Mouse (Mus musculus): ENCODE measurements around the gene Dnaaf5. TPM values are rescaled to one million over a fixed set of nuclear protein-coding genes. Genes with fewer than 3 reads are reported as not detected.

Gene Dnaaf5
- total RNA-seq (2014; rRNA removed) = 12.8 and 16.3 TPM in 2 replicates
- 1.8 and 2.2 TPM in 2 replicates for polyA plus RNA-seq (2015; fragmentation: Nextera tagmentation; extraction: Ambion mirVana)

GRCm38 (mm10) chr5:139149681-139150602, at the start of gene Dnaaf5, which contains the start of gene Prkar1b:
Dnaaf5 (plus strand) TSS chr5:139150223.
Prkar1b (minus strand) TSS chr5:139150001.
- peaks cover 16% of the 10 kb centered on the region for H3K36me3 ChIP-seq (ENCODE audit: insufficient read depth, low read length)
- H3K9ac ChIP-seq (replicated peaks; ENCODE audit: low read length) = peak within 1 kb of the TSS; percentile 68
- peak within 1 kb of the TSS; percentile 74 for H3K27ac ChIP-seq
- WGBS = under 1% methylated on average over 81 of the region's 87 CpGs
- ATAC-seq (peak; percentile 98), DNase-seq (ENCODE audit: low spot score) (peak; percentile 99)
- no peaks in the 10 kb centered on the region for H3K27me3 ChIP-seq (ENCODE audit: insufficient read depth, low read length)
- TF ChIP-seq CTCF (IDR thresholded peaks at IDR 0.05; ENCODE audit: low read depth) = no peak; the same call in 1 of the 2 replicates
- H3K4me2 ChIP-seq (ENCODE audit: low read depth, low read length) = peak within 1 kb of the TSS; percentile 84
- peaks cover 20% of the 10 kb centered on the region for H3K4me1 ChIP-seq (ENCODE audit: insufficient read depth, low read length)
- peak within 1 kb of the TSS; percentile 74 for H3K4me3 ChIP-seq (ENCODE audit: low read length)
- no peaks in the 10 kb centered on the region for H3K9me3 ChIP-seq (ENCODE audit: low read length)

- H3K27ac ChIP-seq = no peak overlapping the region
- H3K27me3 ChIP-seq (ENCODE audit: insufficient read depth, low read length) = no peaks in the 10 kb centered on the region
- no peaks in the 10 kb centered on the region for H3K9me3 ChIP-seq (ENCODE audit: low read length)
- H3K9ac ChIP-seq (replicated peaks; ENCODE audit: low read length) = no peak overlapping the region
- ATAC-seq (no peak), DNase-seq (ENCODE audit: low spot score) (no peak)
- no peak overlapping the region for H3K4me2 ChIP-seq (ENCODE audit: low read depth, low read length)
- peaks cover 3% of the 10 kb centered on the region; the same call in 1 of the 2 replicates for H3K36me3 ChIP-seq (ENCODE audit: insufficient read depth, low read length)
- no peak for TF ChIP-seq CTCF (IDR thresholded peaks at IDR 0.05; ENCODE audit: low read depth)
- H3K4me1 ChIP-seq (ENCODE audit: insufficient read depth, low read length) = peaks cover 13% of the 10 kb centered on the region; the same call in 1 of the 2 replicates
- H3K4me3 ChIP-seq (ENCODE audit: low read length) = no peak overlapping the region
- WGBS = 63% methylated on average over 6 of the region's 6 CpGs
Measured at GRCm38 (mm10) chr5:139101783-139102182, 48.2 kb upstream of the Dnaaf5 start.

GRCm38 (mm10) chr5:139107815-139108214, 42.2 kb upstream of the Dnaaf5 start:
- no peak overlapping the region for H3K9ac ChIP-seq (replicated peaks; ENCODE audit: low read length)
- 67% methylated on average over 9 of the region's 9 CpGs for WGBS
- no peaks in the 10 kb centered on the region for H3K27me3 ChIP-seq (ENCODE audit: insufficient read depth, low read length)
- H3K27ac ChIP-seq = no peak overlapping the region
- peak; percentile 53 for DNase-seq (ENCODE audit: low spot score)
- H3K4me1 ChIP-seq (ENCODE audit: insufficient read depth, low read length) = 0 out of 2 replicates have a peak, but pooled peaks cover 2% of the 10 kb centered on the region
- ATAC-seq = no peak
- H3K4me3 ChIP-seq (ENCODE audit: low read length) = no peak overlapping the region
- peak; percentile 69 for TF ChIP-seq CTCF (IDR thresholded peaks at IDR 0.05; ENCODE audit: low read depth)
- no peak overlapping the region for H3K4me2 ChIP-seq (ENCODE audit: low read depth, low read length)
- no peaks in the 10 kb centered on the region for H3K9me3 ChIP-seq (ENCODE audit: low read length)
- peaks cover 3% of the 10 kb centered on the region; the same call in 1 of the 2 replicates for H3K36me3 ChIP-seq (ENCODE audit: insufficient read depth, low read length)

- 79% methylated on average over 2 of the region's 2 CpGs for WGBS
- Histone ChIP-seq H3K27me3 (ENCODE audit: insufficient read depth, low read length) (no peaks in the 10 kb centered on the region), H3K9me3 (ENCODE audit: low read length) (no peaks in the 10 kb centered on the region), H3K9ac (replicated peaks; ENCODE audit: low read length) (no peak overlapping the region), H3K27ac (no peak overlapping the region), H3K4me1 (ENCODE audit: insufficient read depth, low read length) (0 out of 2 replicates have a peak, but pooled peaks cover 2% of the 10 kb centered on the region), H3K4me3 (ENCODE audit: low read length) (no peak overlapping the region), H3K4me2 (ENCODE audit: low read depth, low read length) (no peak overlapping the region), H3K36me3 (ENCODE audit: insufficient read depth, low read length) (peaks cover 3% of the 10 kb centered on the region; the same call in 1 of the 2 replicates)
- DNase-seq (ENCODE audit: low spot score) = no peak
- no peak for ATAC-seq
- no peak for TF ChIP-seq CTCF (IDR thresholded peaks at IDR 0.05; ENCODE audit: low read depth)
Measured at GRCm38 (mm10) chr5:139110140-139110855, 39.7 kb upstream of the Dnaaf5 start.

- ATAC-seq (no peak), DNase-seq (ENCODE audit: low spot score) (no peak)
- H3K9ac ChIP-seq (replicated peaks; ENCODE audit: low read length) = no peak overlapping the region
- TF ChIP-seq CTCF (IDR thresholded peaks at IDR 0.05; ENCODE audit: low read depth) = no peak
- no peaks in the 10 kb centered on the region for H3K9me3 ChIP-seq (ENCODE audit: low read length)
- H3K27me3 ChIP-seq (ENCODE audit: insufficient read depth, low read length) = no peaks in the 10 kb centered on the region
- no peak overlapping the region for H3K4me3 ChIP-seq (ENCODE audit: low read length)
- H3K36me3 ChIP-seq (ENCODE audit: insufficient read depth, low read length) = no peaks in the 10 kb centered on the region
- H3K27ac ChIP-seq = no peak overlapping the region
- H3K4me1 ChIP-seq (ENCODE audit: insufficient read depth, low read length) = 0 out of 2 replicates have a peak, but pooled peaks cover 2% of the 10 kb centered on the region
- 55% methylated on average over 9 of the region's 9 CpGs for WGBS
- H3K4me2 ChIP-seq (ENCODE audit: low read depth, low read length) = no peak overlapping the region
Measured at GRCm38 (mm10) chr5:139111991-139112390, 38.0 kb upstream of the Dnaaf5 start.

- Histone ChIP-seq H3K4me2 (ENCODE audit: low read depth, low read length) (no peak overlapping the region), H3K4me3 (ENCODE audit: low read length) (no peak overlapping the region), H3K27ac (no peak overlapping the region), H3K4me1 (ENCODE audit: insufficient read depth, low read length) (0 out of 2 replicates have a peak, but pooled peaks cover 2% of the 10 kb centered on the region), H3K36me3 (ENCODE audit: insufficient read depth, low read length) (no peaks in the 10 kb centered on the region), H3K9me3 (ENCODE audit: low read length) (no peaks in the 10 kb centered on the region), H3K9ac (replicated peaks; ENCODE audit: low read length) (no peak overlapping the region), H3K27me3 (ENCODE audit: insufficient read depth, low read length) (no peaks in the 10 kb centered on the region)
- ATAC-seq = no peak
- TF ChIP-seq CTCF (IDR thresholded peaks at IDR 0.05; ENCODE audit: low read depth) = no peak
- no peak for DNase-seq (ENCODE audit: low spot score)
- 70% methylated on average over 9 of the region's 9 CpGs for WGBS
Measured at GRCm38 (mm10) chr5:139112418-139112817, 37.6 kb upstream of the Dnaaf5 start.
